Comparison of ENCODE assay signal across 24 mouse cellular contexts in genomic region chr11:104767068-104767467, GRCm38 (mm10).
DNase-seq lines count a peak whose midpoint lies in the region; ATAC-seq and TF ChIP-seq lines count a peak whose summit lies in the region.
"Had no signal": no experiment of that assay in that cellular context is flagged by ENCODE, and none has a peak within 500 bp of the region (broad histone marks: within the 10 kb centered on the region; RNA-seq: fewer than 3 reads in every experiment).

No protein-coding gene starts in this region.

- H3K79me2 ChIP-seq in MEL (ENCODE audit: control insufficient read depth, insufficient read depth, low read length, poor library complexity), result no peaks in the 10 kb centered on the region

- ATAC-seq in kidney, postnatal 0 days (replicated peaks; ENCODE audit: low FRiP score, low read depth), result no peak
- no peak for ATAC-seq in CD4-positive, CD25-positive, alpha-beta regulatory T cell, adult 4 months
- ATAC-seq: forebrain, embryonic 14.5 days; inflammation-experienced regulatory T-cells, adult 6 months had no signal

- no peak overlapping the region for H3K27ac ChIP-seq in kidney, postnatal 0 days
- no peak overlapping the region for H3K27ac ChIP-seq in MEL (ENCODE audit: control insufficient read depth, low read depth, low read length)
- H3K27ac ChIP-seq: embryonic facial prominence, embryonic 13.5 days; forebrain, embryonic 10.5 days; heart, embryonic 10.5 days; hindbrain, embryonic 10.5 days; hindbrain, embryonic 15.5 days had no signal

- H3K4me1 ChIP-seq in kidney, postnatal 0 days (replicated peaks; ENCODE audit: insufficient read depth, low read length), result no peaks in the 10 kb centered on the region
- H3K4me1 ChIP-seq in MEL (ENCODE audit: control insufficient read depth in 1 of 2, insufficient read depth in 2 of 2, low read length in 2 of 2), result no peaks in the 10 kb centered on the region
- H3K4me1 ChIP-seq: embryonic facial prominence, embryonic 13.5 days; forebrain, embryonic 10.5 days; heart, embryonic 10.5 days; hindbrain, embryonic 10.5 days; hindbrain, embryonic 15.5 days had no signal

- no peaks in the 10 kb centered on the region for H3K36me3 ChIP-seq in kidney, postnatal 0 days (ENCODE audit: insufficient read depth, low read length)
- no peaks in the 10 kb centered on the region for H3K36me3 ChIP-seq in MEL (ENCODE audit: control insufficient read depth in 1 of 2, insufficient read depth in 2 of 2, low read length in 2 of 2)
- H3K36me3 ChIP-seq: embryonic facial prominence, embryonic 13.5 days; forebrain, embryonic 10.5 days; heart, embryonic 10.5 days; hindbrain, embryonic 10.5 days; hindbrain, embryonic 15.5 days had no signal

- H3K4me2 ChIP-seq in kidney, postnatal 0 days (ENCODE audit: low read length), result no peak overlapping the region
- H3K4me2 ChIP-seq: embryonic facial prominence, embryonic 13.5 days; hindbrain, embryonic 15.5 days had no signal

- TF ChIP-seq EP300 in MEL (IDR thresholded peaks at IDR 0.05; ENCODE audit: low read depth in 1 of 2, low read length in 2 of 2), result no peak

- TF ChIP-seq RAD21 in MEL (IDR thresholded peaks at IDR 0.05; ENCODE audit: low read depth, low read length), result peak; percentile 9

- peak; percentile 30; the same call in 1 of the 2 replicates for TF ChIP-seq CTCF in kidney, postnatal 0 days (IDR thresholded peaks at IDR 0.05; ENCODE audit: low read depth)
- TF ChIP-seq CTCF in MEL (IDR thresholded peaks at IDR 0.05 in 2 of 3, conservative IDR thresholded peaks at IDR 0.05 in 1 of 3; ENCODE audit: control insufficient read depth in 1 of 3, insufficient read depth in 1 of 3, low read depth in 2 of 3, low read length in 3 of 3, poor library complexity in 1 of 3, severe bottlenecking in 1 of 3), result peak in 1 of 3 experiments; percentile 5; a peak in 1 of 6 replicates

- H3K4me3 ChIP-seq in kidney, postnatal 0 days (replicated peaks; ENCODE audit: low read depth, low read length), result no peak overlapping the region
- H3K4me3 ChIP-seq in MEL (ENCODE audit: control insufficient read depth in 1 of 2, insufficient read depth in 1 of 2, low read depth in 2 of 2, low read length in 2 of 2), result no peak overlapping the region
- H3K4me3 ChIP-seq: embryonic facial prominence, embryonic 13.5 days; forebrain, embryonic 10.5 days; heart, embryonic 10.5 days; hindbrain, embryonic 10.5 days; hindbrain, embryonic 15.5 days had no signal

- 43% methylated on average over 1 of the region's 1 CpGs for WGBS in kidney, postnatal 0 days

- no peak overlapping the region for H3K9ac ChIP-seq in kidney, postnatal 0 days (ENCODE audit: low read depth, low read length)
- no peak overlapping the region for H3K9ac ChIP-seq in MEL (ENCODE audit: control insufficient read depth, low read depth, low read length, poor library complexity, severe bottlenecking)
- H3K9ac ChIP-seq: embryonic facial prominence, embryonic 13.5 days; hindbrain, embryonic 15.5 days had no signal

- no peaks in the 10 kb centered on the region for H3K9me3 ChIP-seq in kidney, postnatal 0 days (replicated peaks; ENCODE audit: low read length)
- no peaks in the 10 kb centered on the region for H3K9me3 ChIP-seq in MEL (replicated peaks; ENCODE audit: insufficient read depth, low read length)
- H3K9me3 ChIP-seq: embryonic facial prominence, embryonic 13.5 days; forebrain, embryonic 10.5 days; heart, embryonic 10.5 days; hindbrain, embryonic 10.5 days; hindbrain, embryonic 15.5 days had no signal

- TF ChIP-seq POLR2A in MEL (IDR thresholded peaks at IDR 0.05; ENCODE audit: control insufficient read depth in 1 of 2, insufficient read depth in 1 of 2, low read depth in 1 of 2, low read length in 2 of 2, poor library complexity in 1 of 2), result no peak

- H3K27me3 ChIP-seq in kidney, postnatal 0 days (ENCODE audit: insufficient read depth, low read length), result no peaks in the 10 kb centered on the region
- H3K27me3 ChIP-seq in MEL (ENCODE audit: control insufficient read depth in 1 of 2, insufficient read depth in 2 of 2, low read length in 2 of 2), result peaks cover 2 to 3% of the 10 kb centered on the region in 2 experiments
- H3K27me3 ChIP-seq: embryonic facial prominence, embryonic 13.5 days; hindbrain, embryonic 15.5 days had no signal

- no peak for DNase-seq in kidney, postnatal 0 days (ENCODE audit: low spot score)
- DNase-seq in kidney, postnatal 10 days, result no peak
- peak; percentile 13 for DNase-seq in A20 (ENCODE audit: low read depth, low spot score)
- no peak for DNase-seq in MEL (ENCODE audit: low read depth, low spot score)
- DNase-seq in retina, embryonic 14.5 days (ENCODE audit: low spot score), result peak; percentile 10
- no peak for DNase-seq in right cerebral cortex, postnatal 36 days (ENCODE audit: low spot score in 2 of 2)
- no peak for DNase-seq in frontal cortex, postnatal 14 days (ENCODE audit: low spot score in 2 of 2)
- DNase-seq: adrenal gland, postnatal 10 days; B cell, adult 2 months; cerebellum, adult 11-12 months; cerebellum, adult 9-11 months; cerebellum, postnatal 36 days; gastrocnemius, postnatal 36 days; heart, adult 18-20 months; heart, postnatal 10 days; kidney, adult 18-20 months had no signal

TF ChIP-seq in MEL, 35 proteins besides CTCF, POLR2A, EP300 and RAD21:
- no peak for TF ChIP-seq ZMIZ1 (IDR thresholded peaks at IDR 0.05; ENCODE audit: low read depth, low read length)
- no peak for TF ChIP-seq GABPA (IDR thresholded peaks at IDR 0.05; ENCODE audit: low read depth, low read length)
- TF ChIP-seq ETS1 (IDR thresholded peaks at IDR 0.05; ENCODE audit: low read depth, low read length), result no peak

Comparison
In these comparisons a context has a peak if more than half of its experiments do, and no peak if none do; other contexts are left out.
1. DNase-seq: peak in A20 (single experiment) and retina, embryonic 14.5 days (single experiment); none in kidney, postnatal 0 days (single experiment), kidney, postnatal 10 days (single experiment), MEL (single experiment), right cerebral cortex, postnatal 36 days (0 of 2) and frontal cortex, postnatal 14 days (0 of 2).